Mouse (Mus musculus) adrenal gland, postnatal 36 days (tissue): ENCODE measurements around the gene Ttl. TPM values are rescaled to one million over a fixed set of nuclear protein-coding genes. Genes with fewer than 3 reads are reported as not detected.

Source experiments
- DNase-seq, 2 experiments: peaks; one replicate each; pipeline ENCODE4 v3.0.0; 2021; ENCODE audit warnings: mixed read lengths in 1 of 2
- total RNA-seq, 2 experiments: library from RNA; stranded (reverse); gene quantifications; 2 replicates each; pipeline ENCODE4 v1.2.3; 2021

Gene Ttl
- total RNA-seq, 2 experiments from 2014 or later: 10.7 to 12.1 TPM

- DNase-seq: no peak
Observed at GRCm38 (mm10) chr2:129083514-129083913, 17.8 kb downstream of the Ttl start.

GRCm38 (mm10) chr2:129084959-129085358, 19.2 kb downstream of the Ttl start:
- peak; percentile 15 to 49 for DNase-seq

GRCm38 (mm10) chr2:129087520-129087919, 21.8 kb downstream of the Ttl start:
- DNase-seq: no peak

GRCm38 (mm10) chr2:129090370-129090769, 24.6 kb downstream of the Ttl start:
- DNase-seq: no peak

- no peak for DNase-seq
Observed at GRCm38 (mm10) chr2:129092810-129093209, 27.1 kb downstream of the Ttl start.

GRCm38 (mm10) chr2:129093926-129094724, 28.4 kb downstream of the Ttl start:
- DNase-seq: no peak

GRCm38 (mm10) chr2:129100784-129101310, 35.1 kb downstream of the Ttl start, which contains the start of gene Polr1b:
TSS of gene Polr1b (plus strand) at chr2:129100995.
- peak; percentile 93 for DNase-seq

GRCm38 (mm10) chr2:129112924-129113323, 47.2 kb downstream of the Ttl start:
- no peak for DNase-seq

GRCm38 (mm10) chr2:129115706-129116367, 50.1 kb downstream of the Ttl start:
- no peak for DNase-seq

- DNase-seq: no peak
Observed at GRCm38 (mm10) chr2:129116368-129116739, 50.6 kb downstream of the Ttl start.

GRCm38 (mm10) chr2:129118061-129118460, 52.3 kb downstream of the Ttl start:
- DNase-seq: no peak

- no peak for DNase-seq
Observed at GRCm38 (mm10) chr2:129121986-129122385, 56.2 kb downstream of the Ttl start.

- peak; percentile 92 for DNase-seq
Observed at GRCm38 (mm10) chr2:129129412-129129929, 63.7 kb downstream of the Ttl start, which contains the start of gene Chchd5. TSS of gene Chchd5 (plus strand) at chr2:129129700.

- DNase-seq: peak; percentile 13 to 49
Observed at GRCm38 (mm10) chr2:129129987-129130545, 64.3 kb downstream of the Ttl start.

- no peak for DNase-seq
Observed at GRCm38 (mm10) chr2:129130776-129131175, 65.0 kb downstream of the Ttl start.

- no peak for DNase-seq
Observed at GRCm38 (mm10) chr2:129132231-129132630, 66.5 kb downstream of the Ttl start.

- DNase-seq: peak; percentile 69 to 84
Observed at GRCm38 (mm10) chr2:129133006-129133805, 67.5 kb downstream of the Ttl start.

GRCm38 (mm10) chr2:129139906-129140305, 74.2 kb downstream of the Ttl start:
- DNase-seq: no peak
